Mouse (Mus musculus): Measurements from ENCODE around the gene Adamtsl4.
"Not testable (repeated sequence)": the region's sequence is repeated elsewhere in the genome, so short reads cannot be mapped to it uniquely, and the experiment has no call there.

Adamtsl4 gene

GRCm38 (mm10) chr3:95660788-95661478 is 26.8 kb downstream of the Adamtsl4 start:
- no peak for DNase-seq (ENCODE audit: low spot score in 2 of 2)

- no peak for DNase-seq (ENCODE audit: low spot score in 2 of 2)
Measured at GRCm38 (mm10) chr3:95659948-95660347, 27.8 kb downstream of the Adamtsl4 start.

GRCm38 (mm10) chr3:95658868-95659712 is 28.6 kb downstream of the Adamtsl4 start:
- peak; percentile 38 to 63 for DNase-seq (ENCODE audit: low spot score in 2 of 2)

GRCm38 (mm10) chr3:95658236-95658867 is 29.4 kb downstream of the Adamtsl4 start, which contains the start of gene Mcl1:
Gene Mcl1 (plus strand): TSS chr3:95658788.
- DNase-seq (ENCODE audit: low spot score in 2 of 2) = peak; percentile 84 to 89

- DNase-seq (ENCODE audit: low spot score in 2 of 2) = no peak
Measured at GRCm38 (mm10) chr3:95657711-95658110, 30.0 kb downstream of the Adamtsl4 start.

GRCm38 (mm10) chr3:95657108-95657507 is 30.6 kb downstream of the Adamtsl4 start:
- DNase-seq (ENCODE audit: low spot score in 2 of 2) = no peak

- DNase-seq (ENCODE audit: low spot score in 2 of 2) = no peak
Measured at GRCm38 (mm10) chr3:95655437-95655836, 32.3 kb downstream of the Adamtsl4 start.

GRCm38 (mm10) chr3:95654371-95654770 is 33.3 kb downstream of the Adamtsl4 start:
- not testable (repeated sequence) for DNase-seq (ENCODE audit: low spot score in 2 of 2)

GRCm38 (mm10) chr3:95653473-95654034 is 34.2 kb downstream of the Adamtsl4 start:
- no peak for DNase-seq (ENCODE audit: low spot score in 2 of 2)

- DNase-seq (ENCODE audit: low spot score in 2 of 2) = no peak
Measured at GRCm38 (mm10) chr3:95652871-95653270, 34.8 kb downstream of the Adamtsl4 start.

- no peak for DNase-seq (ENCODE audit: low spot score in 2 of 2)
Measured at GRCm38 (mm10) chr3:95652204-95652811, 35.4 kb downstream of the Adamtsl4 start.

- DNase-seq (ENCODE audit: low spot score in 2 of 2) = no peak
Measured at GRCm38 (mm10) chr3:95651391-95652203, 36.1 kb downstream of the Adamtsl4 start.

- DNase-seq (ENCODE audit: low spot score in 2 of 2) = no peak
Measured at GRCm38 (mm10) chr3:95651033-95651373, 36.7 kb downstream of the Adamtsl4 start.

GRCm38 (mm10) chr3:95650276-95651032 is 37.3 kb downstream of the Adamtsl4 start:
- no peak for DNase-seq (ENCODE audit: low spot score in 2 of 2)

- DNase-seq (ENCODE audit: low spot score in 2 of 2) = no peak
Measured at GRCm38 (mm10) chr3:95648016-95648415, 39.7 kb downstream of the Adamtsl4 start.

- DNase-seq (ENCODE audit: low spot score in 2 of 2) = no peak
Measured at GRCm38 (mm10) chr3:95645313-95646235, 42.1 kb downstream of the Adamtsl4 start.

- DNase-seq (ENCODE audit: low spot score in 2 of 2) = no peak
Measured at GRCm38 (mm10) chr3:95643097-95643496, 44.6 kb downstream of the Adamtsl4 start.

GRCm38 (mm10) chr3:95639694-95640093 is 48.0 kb downstream of the Adamtsl4 start:
- DNase-seq (ENCODE audit: low spot score in 2 of 2) = no peak

GRCm38 (mm10) chr3:95636072-95636471 is 51.6 kb downstream of the Adamtsl4 start:
- no peak for DNase-seq (ENCODE audit: low spot score in 2 of 2)
